In genomic region chr3:133312850-133313249, GRCm38 (mm10) we compare ENCODE assay signal across 14 mouse cellular contexts.
"Had no signal": no experiment of that assay in that cellular context is flagged by ENCODE, and none has a peak within 500 bp of the region (broad histone marks: within the 10 kb centered on the region; RNA-seq: fewer than 3 reads in every experiment).

No protein-coding gene starts in this region.

- H3K9me3 ChIP-seq: limb, embryonic 10.5 days; lung, embryonic 15.5 days; midbrain, embryonic 13.5 days; neural tube, embryonic 15.5 days had no signal

- H3K4me3 ChIP-seq: layer of hippocampus, adult 2 months; limb, embryonic 10.5 days; lung, embryonic 15.5 days; midbrain, embryonic 13.5 days; neural tube, embryonic 15.5 days had no signal

- ATAC-seq: midbrain, embryonic 13.5 days had no signal

- DNase-seq: kidney, adult 18-20 months; kidney, postnatal 10 days; kidney, postnatal 4 days; lung, postnatal 14 days; right cerebral cortex, postnatal 4 days; spleen, adult 18-20 months; thymus, adult 2 months; thymus, postnatal 36 days had no signal

- H3K27me3 ChIP-seq: lung, embryonic 15.5 days; midbrain, embryonic 13.5 days; neural tube, embryonic 15.5 days had no signal

- H3K9ac ChIP-seq: lung, embryonic 15.5 days; midbrain, embryonic 13.5 days; neural tube, embryonic 15.5 days had no signal

- H3K27ac ChIP-seq: layer of hippocampus, adult 2 months; limb, embryonic 10.5 days; lung, embryonic 15.5 days; macrophage; midbrain, embryonic 13.5 days; neural tube, embryonic 15.5 days had no signal

- H3K4me2 ChIP-seq: lung, embryonic 15.5 days; midbrain, embryonic 13.5 days; neural tube, embryonic 15.5 days had no signal

- H3K36me3 ChIP-seq: midbrain, embryonic 13.5 days; neural tube, embryonic 15.5 days had no signal
